Mouse (Mus musculus) liver, embryonic 14.5 days (tissue): ENCODE measurements around the gene Gm28998. TPM values are rescaled to one million over a fixed set of nuclear protein-coding genes. Genes with fewer than 3 reads are reported as not detected.
"Not testable (repeated sequence)": the region's sequence is repeated elsewhere in the genome, so short reads cannot be mapped to it uniquely, and the experiment has no call there.

Source experiments
- ATAC-seq: fragments of 200-750 bp; cut with Nextera tagmentation; 2 replicates; pipeline ENCODE4 v1.8.0; 2017; ENCODE audit warnings: moderate number of reproducible peaks, mild to moderate bottlenecking, moderate library complexity; ENCODE audit not compliant: insufficient read depth
- DNase-seq, 3 experiments: peaks; one replicate each; pipeline ENCODE4 v3.0.0-alpha.2; 2012 to 2013; ENCODE audit warnings: low read depth in 3 of 3, low spot score in 3 of 3
- H3K27ac ChIP-seq: fragments of 300-500 bp; sonication (generic); 2 replicates; pipeline ENCODE4 v1.5.1; 2014; ENCODE audit warnings: moderate library complexity, mild to moderate bottlenecking, control low read depth, inconsistent platforms
- H3K27me3 ChIP-seq: fragments of 300-500 bp; sonication (generic); 2 replicates; pipeline ENCODE4 v1.6.1; 2014; ENCODE audit warnings: mild to moderate bottlenecking, low read length, moderate library complexity; ENCODE audit not compliant: control insufficient read depth, insufficient read depth
- H3K36me3 ChIP-seq: fragments of 300-500 bp; sonication (generic); replicated peaks from 2 replicates; pipeline ENCODE4 v1.6.1; 2014; ENCODE audit warnings: low read depth; ENCODE audit not compliant: control insufficient read depth, insufficient read depth
- H3K4me1 ChIP-seq, 2 experiments: fragments of 200-500 bp in 1 of 2; fragments of 300-500 bp in 1 of 2; sonication (generic) in 1 of 2; replicated peaks; 2 replicates each; pipeline ENCODE4 v1.6.1; 2012 to 2014; ENCODE audit warnings: antibody characterized with exemption in 1 of 2, inconsistent platforms in 1 of 2, low read length in 1 of 2; ENCODE audit not compliant: control insufficient read depth in 2 of 2, insufficient read depth in 2 of 2
- H3K4me2 ChIP-seq: fragments of 300-500 bp; sonication (generic); 2 replicates; pipeline ENCODE4 v1.6.1; 2014; ENCODE audit warnings: low read depth, mild to moderate bottlenecking, control low read depth, moderate library complexity
- H3K4me3 ChIP-seq, 2 experiments: fragments of 200-500 bp in 1 of 2; fragments of 300-500 bp in 1 of 2; sonication (generic) in 1 of 2; 2 replicates each; pipeline ENCODE4 v1.5.1; 2012 to 2014; ENCODE audit warnings: low read depth in 2 of 2, low read length in 2 of 2, mild to moderate bottlenecking in 2 of 2, control low read depth in 1 of 2, inconsistent platforms in 1 of 2, moderate library complexity in 1 of 2; ENCODE audit not compliant: insufficient read depth in 1 of 2
- H3K9ac ChIP-seq: fragments of 300-500 bp; sonication (generic); replicated peaks from 2 replicates; pipeline ENCODE4 v1.6.1; 2014; ENCODE audit warnings: mild to moderate bottlenecking, control low read depth, moderate library complexity
- H3K9me3 ChIP-seq: fragments of 300-500 bp; sonication (generic); 2 replicates; pipeline ENCODE4 v1.6.1; 2016; ENCODE audit warnings: low read length, mixed read lengths; ENCODE audit not compliant: control insufficient read depth
- WGBS: fragments of 180-500 bp; shearing (Covaris S2); extraction: QIAGEN DNeasy Blood & Tissue Kit; methylation state at CpG from one replicate; pipeline ENCODE4 v1.1.7; 2014; ENCODE audit not compliant: insufficient replicate concordance; 5-methylcytosine and 5-hydroxymethylcytosine counted together
- polyA plus RNA-seq, 2 experiments: library from polyadenylated mRNA; depleted of rRNA in 1 of 2; stranded (reverse) in 1 of 2; unstranded in 1 of 2; fragments of >200 nt; fragmentation: Nextera tagmentation in 1 of 2; extraction: Ambion mirVana in 1 of 2; gene quantifications; 2 replicates each; pipeline versions ENCODE4 v1.2.1 to v1.2.3; 2012 to 2014

The Gm28998 gene
- polyA plus RNA-seq (2012; rRNA removed), result not detected in 2 replicates
- polyA plus RNA-seq (2014; fragmentation: Nextera tagmentation; extraction: Ambion mirVana), result not detected in 2 replicates

- H3K36me3 ChIP-seq, H3K9ac ChIP-seq, H3K4me1 ChIP-seq, H3K9me3 ChIP-seq, H3K27ac ChIP-seq, ATAC-seq, H3K4me2 ChIP-seq, DNase-seq, H3K27me3 ChIP-seq, H3K4me3 ChIP-seq: not testable (repeated sequence)
- WGBS, result no CpG with 5 or more reads among the region's 8 CpGs
These were observed at the start of gene Gm28998 for GRCm38 (mm10) chrY:7253487-7253886. Gene Gm28998 (plus strand): TSS chrY:7253787.

Other genes starting within 250 kb of the Gm28998 start
- gene Gm21244, start 84.5 kb upstream of the Gm28998 start, polyA plus RNA-seq (2012; rRNA removed), result not detected in 2 replicates
- not detected in 2 replicates for gene Gm21244, start 84.5 kb upstream of the Gm28998 start, polyA plus RNA-seq (2014; fragmentation: Nextera tagmentation; extraction: Ambion mirVana)
- not detected in 2 replicates for gene Gm21788, start 151.2 kb downstream of the Gm28998 start, polyA plus RNA-seq (2012; rRNA removed)
- gene Gm21788, start 151.2 kb downstream of the Gm28998 start, polyA plus RNA-seq (2014; fragmentation: Nextera tagmentation; extraction: Ambion mirVana), result not detected in 2 replicates